Mouse (Mus musculus) MEL (cell line): ENCODE measurements around the gene Grin2b. TPM values are rescaled to one million over a fixed set of nuclear protein-coding genes. Genes with fewer than 3 reads are reported as not detected.

Experiments
- DNase-seq: peaks from one replicate; pipeline ENCODE4 v3.0.0; 2011; ENCODE audit warnings: low read depth, low spot score
- H3K27ac ChIP-seq: 2 replicates; pipeline ENCODE4 v1.5.1; 2012; ENCODE audit warnings: low read depth, mild to moderate bottlenecking, control low read depth, low read length, moderate library complexity; ENCODE audit not compliant: control insufficient read depth
- H3K27me3 ChIP-seq, 2 experiments: fragments of 150-350 bp in 1 of 2; sonication (generic) in 1 of 2; 2 replicates each; pipeline ENCODE4 v1.6.1; 2012; ENCODE audit warnings: low read length in 2 of 2, mild to moderate bottlenecking in 2 of 2, improper control_type of control experiment in 1 of 2, moderate library complexity in 1 of 2; ENCODE audit not compliant: insufficient read depth in 2 of 2, control insufficient read depth in 1 of 2
- H3K36me3 ChIP-seq, 2 experiments: 2 replicates each; pipeline ENCODE4 v1.6.1; 2012 to 2014; ENCODE audit warnings: low read length in 2 of 2, improper control_type of control experiment in 1 of 2, inconsistent platforms in 1 of 2, mild to moderate bottlenecking in 1 of 2; ENCODE audit not compliant: insufficient read depth in 2 of 2, control insufficient read depth in 1 of 2
- H3K4me1 ChIP-seq, 2 experiments: fragments of 150-350 bp in 1 of 2; sonication (generic) in 1 of 2; 2 replicates each; pipeline ENCODE4 v1.6.1; 2012; ENCODE audit warnings: low read length in 2 of 2, improper control_type of control experiment in 1 of 2, mild to moderate bottlenecking in 1 of 2; ENCODE audit not compliant: insufficient read depth in 2 of 2, control insufficient read depth in 1 of 2
- H3K4me3 ChIP-seq, 2 experiments: fragments of 150-350 bp in 1 of 2; sonication (generic) in 1 of 2; 2 replicates each; pipeline ENCODE4 v1.5.1; 2012; ENCODE audit warnings: low read depth in 2 of 2, low read length in 2 of 2, mild to moderate bottlenecking in 2 of 2, moderate library complexity in 2 of 2, control low read depth in 1 of 2, improper control_type of control experiment in 1 of 2; ENCODE audit not compliant: control insufficient read depth in 1 of 2, insufficient read depth in 1 of 2
- H3K79me2 ChIP-seq: 2 replicates; pipeline ENCODE4 v1.6.1; 2012; ENCODE audit warnings: mild to moderate bottlenecking, low read length, moderate library complexity; ENCODE audit not compliant: control insufficient read depth, poor library complexity, insufficient read depth
- H3K9ac ChIP-seq: 2 replicates; pipeline ENCODE4 v1.6.1; 2012; ENCODE audit warnings: low read depth, mild to moderate bottlenecking, control low read depth, low read length, moderate library complexity; ENCODE audit not compliant: control insufficient read depth, poor library complexity, severe bottlenecking
- H3K9me3 ChIP-seq: fragments of 150-350 bp; sonication (generic); replicated peaks from 2 replicates; pipeline ENCODE4 v1.6.1; 2012; ENCODE audit warnings: mild to moderate bottlenecking, low read length, improper control_type of control experiment, moderate library complexity; ENCODE audit not compliant: insufficient read depth
- ELF1 ChIP-seq: IDR thresholded peaks from 2 replicates; pipeline ENCODE4 v1.6.1; 2014; ENCODE audit warnings: low read depth, mild to moderate bottlenecking, inconsistent platforms, low read length, improper control_type of control experiment, moderate library complexity
- GABPA ChIP-seq: IDR thresholded peaks from 2 replicates; pipeline ENCODE4 v1.6.1; 2012; ENCODE audit warnings: low read depth, mild to moderate bottlenecking, inconsistent platforms, low read length, improper control_type of control experiment, moderate library complexity
- MAZ ChIP-seq: IDR thresholded peaks from 2 replicates; pipeline ENCODE4 v1.6.1; 2012; ENCODE audit warnings: low read depth, mild to moderate bottlenecking, inconsistent platforms, low read length, improper control_type of control experiment
- MEF2A ChIP-seq: IDR thresholded peaks from 2 replicates; pipeline ENCODE4 v1.6.1; 2014; ENCODE audit warnings: low read depth, mild to moderate bottlenecking, inconsistent platforms, low read length, improper control_type of control experiment; ENCODE audit not compliant: poor library complexity, insufficient replicate concordance, severe bottlenecking; ENCODE audit errors: extremely low read depth
- MXI1 ChIP-seq: IDR thresholded peaks from 2 replicates; pipeline ENCODE4 v1.6.1; 2011; ENCODE audit warnings: mild to moderate bottlenecking, low read depth, low read length, improper control_type of control experiment
- MYB ChIP-seq: IDR thresholded peaks from 2 replicates; pipeline ENCODE4 v1.6.1; 2011; ENCODE audit warnings: mild to moderate bottlenecking, low read depth, low read length, improper control_type of control experiment
- MYC ChIP-seq: IDR thresholded peaks from 2 replicates; pipeline ENCODE4 v1.6.1; 2011; ENCODE audit warnings: low read depth, mild to moderate bottlenecking, low read length, improper control_type of control experiment, moderate library complexity
- NELFE ChIP-seq: IDR thresholded peaks from 2 replicates; pipeline ENCODE4 v1.6.1; 2011; ENCODE audit warnings: low read depth, low read length, improper control_type of control experiment
- NRF1 ChIP-seq: IDR thresholded peaks from 2 replicates; pipeline ENCODE4 v1.6.1; 2014; ENCODE audit warnings: low read depth, mild to moderate bottlenecking, inconsistent platforms, low read length, improper control_type of control experiment, moderate library complexity; ENCODE audit not compliant: poor library complexity, insufficient read depth, severe bottlenecking
- POLR2A ChIP-seq, 2 experiments: IDR thresholded peaks; 2 replicates each; pipeline ENCODE4 v1.6.1; 2011 to 2012; ENCODE audit warnings: low read length in 2 of 2, mild to moderate bottlenecking in 2 of 2, control low read depth in 1 of 2, improper control_type of control experiment in 1 of 2, low read depth in 1 of 2, moderate library complexity in 1 of 2; ENCODE audit not compliant: control insufficient read depth in 1 of 2, insufficient read depth in 1 of 2, poor library complexity in 1 of 2
- POLR2AphosphoS5 ChIP-seq: IDR thresholded peaks from 2 replicates; pipeline ENCODE4 v1.6.1; 2012; ENCODE audit warnings: low read depth, borderline replicate concordance, mild to moderate bottlenecking, inconsistent platforms, low read length, moderate library complexity, mixed read lengths
- RCOR1 ChIP-seq: IDR thresholded peaks from 2 replicates; pipeline ENCODE4 v1.6.1; 2012; ENCODE audit warnings: low read depth, mild to moderate bottlenecking, inconsistent platforms, low read length, improper control_type of control experiment
- TAL1 ChIP-seq: IDR thresholded peaks from 2 replicates; pipeline ENCODE4 v1.6.1; 2012; ENCODE audit warnings: mild to moderate bottlenecking, inconsistent platforms, low read length, moderate library complexity, mixed read lengths
- TBP ChIP-seq: IDR thresholded peaks from 2 replicates; pipeline ENCODE4 v1.8.0; 2011; ENCODE audit warnings: low read depth, low read length, improper control_type of control experiment
- TCF12 ChIP-seq: IDR thresholded peaks from 2 replicates; pipeline ENCODE4 v1.6.1; 2014; ENCODE audit warnings: low read depth, mild to moderate bottlenecking, inconsistent platforms, low read length, improper control_type of control experiment, moderate library complexity
- USF2 ChIP-seq, 2 experiments: IDR thresholded peaks; 2 replicates each; pipeline ENCODE4 v1.6.1; 2011 to 2012; ENCODE audit warnings: improper control_type of control experiment in 2 of 2, low read length in 2 of 2, borderline replicate concordance in 1 of 2, inconsistent platforms in 1 of 2, low read depth in 1 of 2, mild to moderate bottlenecking in 1 of 2; ENCODE audit not compliant: insufficient read depth in 1 of 2
- ZKSCAN1 ChIP-seq: IDR thresholded peaks from 2 replicates; pipeline ENCODE4 v1.6.1; 2012; ENCODE audit warnings: low read depth, mild to moderate bottlenecking, inconsistent platforms, low read length, improper control_type of control experiment, moderate library complexity
- ZMIZ1 ChIP-seq: IDR thresholded peaks from 2 replicates; pipeline ENCODE4 v1.6.1; 2012; ENCODE audit warnings: low read depth, mild to moderate bottlenecking, inconsistent platforms, low read length, improper control_type of control experiment, moderate library complexity
- ZNF384 ChIP-seq: IDR thresholded peaks from 2 replicates; pipeline ENCODE4 v1.6.1; 2012; ENCODE audit warnings: low read depth, mild to moderate bottlenecking, inconsistent platforms, low read length, improper control_type of control experiment
- polyA plus RNA-seq, 2 experiments: library from polyadenylated mRNA; stranded (reverse) in 1 of 2; unstranded in 1 of 2; fragments of >175 nt in 1 of 2; fragments of >200 nt in 1 of 2; gene quantifications; 2 replicates each; pipeline versions ENCODE4 v1.2.1 to v1.2.4; 2012; ENCODE audit warnings: low replicate concordance in 2 of 2, low read depth in 1 of 2; ENCODE audit not compliant: insufficient read length in 2 of 2, insufficient read depth in 1 of 2, missing spikeins in 1 of 2
- total RNA-seq: library from RNA; depleted of rRNA; stranded (reverse); fragments of 300-350 nt; gene quantifications from 2 replicates; pipeline ENCODE4 v1.2.3, GENCODE M21; 2012

Grin2b gene
- total and polyA plus RNA-seq, 3 experiments = not detected

GRCm38 (mm10) chr6:136162090-136162489, 11.2 kb downstream of the Grin2b start:
- Histone ChIP-seq H3K9ac (no peak overlapping the region), H3K79me2 (no peaks in the 10 kb centered on the region)
- TF ChIP-seq POLR2AphosphoS5 (no peak), NRF1 (no peak), MEF2A (no peak), USF2 (IDR thresholded peaks at IDR 0.05; ENCODE audit: borderline replicate concordance in 1 of 2, insufficient read depth in 1 of 2, low read depth in 1 of 2, low read length in 2 of 2) (no peak), MYC (no peak), ZNF384 (no peak), ZMIZ1 (no peak), NELFE (no peak), ZKSCAN1 (no peak), RCOR1 (no peak), MXI1 (no peak), ELF1 (no peak)
- TF ChIP-seq, all 39 proteins: peak for 0
- DNase-seq = no peak
- Histone ChIP-seq H3K27me3 (no peaks in the 10 kb centered on the region), H3K4me3 (no peak overlapping the region), H3K36me3 (no peaks in the 10 kb centered on the region), H3K27ac (no peak overlapping the region), H3K4me1 (no peaks in the 10 kb centered on the region), H3K9me3 (no peaks in the 10 kb centered on the region)

GRCm38 (mm10) chr6:136153444-136153843, 19.9 kb downstream of the Grin2b start:
- Histone ChIP-seq H3K9ac (no peak overlapping the region), H3K4me3 (no peak overlapping the region), H3K27ac (no peak overlapping the region), H3K79me2 (no peaks in the 10 kb centered on the region), H3K9me3 (no peaks in the 10 kb centered on the region), H3K36me3 (no peaks in the 10 kb centered on the region), H3K4me1 (no peaks in the 10 kb centered on the region), H3K27me3 (no peaks in the 10 kb centered on the region)
- TF ChIP-seq RCOR1 (no peak), TBP (no peak), TAL1 (no peak), MAZ (no peak), POLR2A (IDR thresholded peaks at IDR 0.05; ENCODE audit: control insufficient read depth in 1 of 2, insufficient read depth in 1 of 2, low read depth in 1 of 2, low read length in 2 of 2, poor library complexity in 1 of 2) (no peak), MYB (no peak), TCF12 (no peak), NRF1 (no peak), GABPA (no peak)
- no peak for DNase-seq
